Mouse (Mus musculus) brain, embryonic 14.5 days (tissue): ENCODE data around the gene Aven. TPM values are rescaled to one million over a fixed set of nuclear protein-coding genes. Genes with fewer than 3 reads are reported as not detected.

Experiments
- DNase-seq: peaks from one replicate; pipeline ENCODE4 v3.0.0-alpha.2; 2011; ENCODE audit warnings: low read depth
- CTCF ChIP-seq: fragments of 200-500 bp; IDR thresholded peaks from 2 replicates; pipeline ENCODE4 v1.5.1; 2012; ENCODE audit warnings: inconsistent platforms, mild to moderate bottlenecking, moderate library complexity, borderline replicate concordance; ENCODE audit not compliant: insufficient read depth, insufficient read length; ENCODE audit errors: extremely low read depth
- POLR2A ChIP-seq: fragments of 200-500 bp; IDR thresholded peaks from 2 replicates; pipeline ENCODE4 v1.6.1; 2012; ENCODE audit warnings: mild to moderate bottlenecking, inconsistent platforms, borderline replicate concordance; ENCODE audit not compliant: poor library complexity, insufficient read depth, insufficient read length, severe bottlenecking; ENCODE audit errors: extremely low read depth
- polyA plus RNA-seq: library from polyadenylated mRNA; depleted of rRNA; stranded (reverse); fragments of >200 nt; gene quantifications from 2 replicates; pipeline ENCODE4 v1.2.3, GENCODE M21; 2012

Aven gene
- polyA plus RNA-seq, 1 experiment: 7.2 TPM

DNA sequence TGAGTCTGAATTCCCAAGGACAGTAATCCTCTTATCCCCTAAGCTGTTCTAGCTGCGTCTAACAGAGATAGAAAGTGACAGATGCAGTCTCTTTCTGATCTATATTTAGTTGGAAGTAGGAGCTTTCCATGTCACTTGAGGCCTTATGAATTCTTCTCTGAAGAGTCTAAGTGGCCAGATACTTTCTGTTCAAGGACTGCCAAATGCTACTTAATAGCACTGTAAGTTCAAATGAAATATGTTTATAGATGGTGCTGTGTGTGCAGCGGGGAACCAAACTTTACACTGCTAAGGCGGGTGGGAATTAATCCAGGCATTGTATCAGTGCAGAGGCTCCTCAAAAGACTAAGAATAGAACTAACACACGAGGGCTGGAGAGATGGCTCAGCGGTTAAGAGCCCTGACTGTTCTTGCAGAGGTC lies 21.8 kb upstream of the Aven start:
- TF ChIP-seq CTCF: no peak
- peak; percentile 35 for DNase-seq

GRCm38 (mm10) chr2:112472076-112472475 lies 20.7 kb upstream of the Aven start:
- DNase-seq: no peak
- TF ChIP-seq CTCF (no peak), POLR2A (no peak)

DNA sequence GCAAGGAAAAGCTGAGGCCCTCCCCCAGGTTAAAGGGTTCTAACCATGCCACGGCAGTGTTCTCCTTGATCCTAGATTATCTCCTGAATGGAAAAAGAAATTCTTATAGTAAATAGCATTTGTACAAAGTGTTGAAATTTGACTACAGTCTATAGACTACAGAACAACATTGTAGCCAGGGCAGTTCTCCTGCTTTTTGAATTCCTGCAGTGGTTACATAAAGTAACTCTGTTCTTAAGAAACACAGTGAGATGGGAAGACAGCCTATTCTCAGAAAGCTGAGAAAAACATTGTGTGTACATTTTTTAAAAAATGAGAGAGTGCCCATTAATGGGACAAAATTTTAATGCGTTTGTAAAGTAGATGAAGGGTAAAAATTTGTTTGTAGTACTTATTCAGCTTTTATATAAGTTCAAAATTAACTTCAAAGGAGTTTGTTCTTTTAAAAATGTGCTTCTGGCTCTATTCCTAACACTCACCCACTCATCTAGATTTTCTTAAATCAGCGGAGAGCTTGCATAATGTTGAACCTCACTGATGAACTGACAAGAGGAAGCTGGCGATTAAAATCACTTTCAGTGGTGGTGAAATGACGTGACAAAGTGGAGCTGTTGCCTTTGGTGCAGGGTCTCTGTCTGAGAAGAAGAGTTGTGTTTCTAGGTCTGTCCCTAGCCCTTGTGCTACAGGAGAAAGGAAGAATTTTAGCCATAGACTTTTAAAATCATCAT lies 17.6 kb upstream of the Aven start:
- DNase-seq: no peak
- no peak for TF ChIP-seq CTCF
- TF ChIP-seq POLR2A: no peak

DNA sequence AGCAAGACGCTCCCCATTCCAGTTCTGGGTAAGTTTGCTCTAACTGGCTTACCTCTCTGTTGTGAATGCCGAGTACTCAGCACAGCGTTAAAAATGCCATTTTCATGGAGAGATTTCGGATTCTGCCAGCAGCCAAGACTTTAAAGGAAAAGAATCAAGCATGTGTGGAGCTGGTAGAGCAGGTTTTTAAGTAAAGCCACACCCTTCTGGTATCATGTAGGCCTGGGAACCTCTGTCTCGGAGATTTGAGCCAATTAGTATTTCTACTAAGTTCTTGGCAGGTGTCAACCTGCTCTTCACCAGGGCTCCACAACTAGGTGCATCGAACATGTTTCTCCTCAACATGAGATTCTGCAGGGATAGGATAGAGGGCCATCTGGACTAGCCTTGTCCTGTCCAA lies 16.2 kb upstream of the Aven start:
- DNase-seq: no peak
- TF ChIP-seq CTCF: no peak
- TF ChIP-seq POLR2A: no peak

DNA sequence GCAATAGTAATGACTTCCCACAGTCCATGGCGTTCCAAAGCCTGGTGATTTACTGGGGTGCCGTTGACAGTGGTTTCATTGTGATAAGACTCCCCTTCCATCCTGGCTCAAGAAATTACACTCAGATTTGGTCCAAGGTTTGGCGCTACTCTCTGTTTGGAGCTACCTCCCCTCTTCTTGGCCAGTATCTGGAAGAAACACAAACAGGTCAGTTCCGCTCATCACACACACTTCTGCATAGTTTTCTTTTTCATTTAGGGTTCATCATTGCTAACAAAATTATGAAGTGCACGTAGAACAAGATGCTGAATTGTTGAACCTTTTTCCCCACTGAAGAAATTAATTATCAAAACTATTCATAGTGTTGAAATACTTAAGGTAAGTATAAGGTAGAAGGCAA lies 12.1 kb upstream of the Aven start, which contains the start of gene Chrm5:
Gene Chrm5 (minus strand): TSS at position 101 of the 400 bp plus-strand sequence.
- no peak for TF ChIP-seq POLR2A
- TF ChIP-seq CTCF: no peak
- no peak for DNase-seq

DNA sequence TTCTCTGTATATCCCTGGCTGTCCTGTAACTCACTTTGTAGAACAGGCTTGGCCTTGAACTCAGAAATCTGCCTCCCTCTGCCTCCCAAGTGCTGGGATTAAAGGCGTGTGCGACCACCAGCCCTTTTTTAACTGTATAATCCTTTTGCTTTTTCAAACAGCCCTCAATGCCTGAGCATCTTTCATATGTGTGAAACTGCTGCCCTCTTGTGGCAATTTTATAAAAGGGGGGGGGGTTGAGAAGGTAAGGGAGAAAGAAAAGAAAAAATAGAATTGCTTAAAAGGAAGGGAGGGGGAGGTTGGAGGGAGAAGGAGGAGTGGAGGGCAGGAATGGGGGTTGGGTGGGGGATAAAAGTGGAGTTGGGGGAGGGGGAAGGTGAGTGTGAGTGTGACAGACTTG lies 11.2 kb upstream of the Aven start:
- TF ChIP-seq POLR2A (no peak), CTCF (peak; percentile 57; the same call in 1 of the 2 replicates)
- DNase-seq: peak; percentile 82

DNA sequence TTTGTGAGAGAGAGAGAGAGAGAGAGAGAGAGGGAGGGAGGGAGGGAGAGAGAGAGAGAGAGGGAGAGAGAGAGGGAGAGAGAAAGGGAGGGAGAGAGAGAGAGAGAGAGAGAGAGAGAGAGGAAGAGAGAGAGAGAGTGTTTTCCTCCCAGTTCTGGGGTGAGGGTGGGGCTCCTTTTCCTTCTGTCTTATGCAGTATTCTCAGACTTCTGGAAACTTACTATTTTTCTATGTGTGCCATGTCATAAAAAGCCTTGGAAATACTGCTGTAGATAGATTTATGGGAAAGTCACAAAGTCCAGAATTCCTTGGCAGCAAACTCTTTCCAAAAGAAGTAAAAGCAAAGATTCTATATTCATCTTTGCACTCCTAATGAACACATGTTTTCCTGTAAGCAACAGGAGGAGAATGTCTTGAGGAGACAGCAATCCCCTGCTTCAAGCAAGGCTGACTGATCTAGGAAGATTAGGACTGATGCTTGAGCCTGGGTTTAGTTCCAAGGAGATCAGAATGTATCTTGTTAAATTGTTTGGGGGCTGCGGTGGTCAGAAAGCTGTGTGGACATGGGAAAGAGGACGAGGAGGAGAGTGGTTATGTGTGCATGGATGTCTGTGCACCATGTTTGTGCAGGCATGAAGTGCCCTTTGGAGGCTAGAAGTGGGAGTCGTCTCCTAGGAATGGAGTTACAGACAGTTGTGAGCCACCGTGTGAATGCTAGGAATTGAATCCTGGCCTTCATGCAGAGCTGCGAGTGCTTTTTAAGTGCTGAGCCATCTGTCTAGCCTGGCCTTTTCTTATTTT lies 10.0 kb upstream of the Aven start:
- DNase-seq: no peak
- no peak for TF ChIP-seq CTCF
- no peak for TF ChIP-seq POLR2A

- DNase-seq: no peak
- no peak for TF ChIP-seq CTCF
- no peak for TF ChIP-seq POLR2A
Observed at GRCm38 (mm10) chr2:112483334-112483651, 9.5 kb upstream of the Aven start.

DNA sequence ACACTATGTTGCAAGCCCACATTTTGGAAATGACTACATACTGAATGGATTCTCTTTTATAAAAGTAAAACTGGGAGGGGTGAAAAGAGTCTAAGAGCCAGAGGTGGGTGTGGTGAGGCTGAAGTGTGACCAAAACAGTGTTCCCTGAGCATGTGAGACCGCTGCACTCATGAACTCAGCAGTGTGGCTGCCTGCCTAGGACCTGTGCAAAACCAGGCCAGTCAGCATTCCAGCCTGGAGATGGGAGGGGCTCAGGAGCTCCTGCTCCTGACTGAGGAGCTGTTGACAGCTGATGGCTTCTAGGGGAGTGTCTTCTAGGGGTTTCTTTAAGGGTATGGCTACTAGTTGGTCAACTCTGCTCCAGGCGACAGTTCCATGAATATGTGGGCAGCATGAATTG lies 7.9 kb upstream of the Aven start:
- DNase-seq: no peak
- TF ChIP-seq POLR2A: no peak
- TF ChIP-seq CTCF: no peak

DNA sequence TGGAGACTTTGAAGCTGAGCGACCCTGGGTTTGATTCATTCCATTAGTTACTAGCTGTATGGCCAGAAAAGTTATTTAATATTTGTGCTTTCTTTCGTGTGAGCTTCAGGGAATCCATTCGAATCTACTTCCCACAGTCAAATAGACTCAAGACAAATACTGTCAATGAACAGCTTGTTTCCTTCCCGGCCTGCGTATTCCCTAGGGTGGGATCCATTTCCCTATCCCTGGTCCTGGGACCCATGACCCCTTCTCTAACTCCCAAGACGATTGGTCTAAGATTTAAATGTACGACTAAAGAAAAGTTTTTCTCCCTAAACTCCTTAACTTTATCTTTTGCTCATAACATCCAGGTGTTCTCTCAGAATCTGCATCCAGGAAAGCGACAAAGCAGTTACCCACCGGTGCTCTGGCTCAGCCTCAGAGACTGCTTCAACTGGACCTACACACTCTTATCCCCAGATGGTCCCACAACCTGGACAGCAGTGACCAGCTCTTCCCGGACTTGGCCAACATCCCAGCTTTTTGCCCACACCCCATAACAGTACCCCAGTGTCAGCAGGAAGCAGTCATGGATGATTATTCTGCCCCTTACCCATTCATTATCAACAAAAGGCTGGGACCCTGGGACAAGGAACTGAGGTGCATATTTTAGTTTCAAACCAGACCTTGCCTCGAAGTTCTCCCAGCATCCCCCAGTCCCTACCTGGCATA lies 2.1 kb upstream of the Aven start:
- DNase-seq: no peak
- TF ChIP-seq POLR2A: no peak
- TF ChIP-seq CTCF: no peak

- DNase-seq: no peak
- TF ChIP-seq CTCF: no peak
- TF ChIP-seq POLR2A: no peak
Observed at GRCm38 (mm10) chr2:112491629-112492028, 1.1 kb upstream of the Aven start.
